ENCODE assay signal across 20 mouse cellular contexts in the genomic region with DNA sequence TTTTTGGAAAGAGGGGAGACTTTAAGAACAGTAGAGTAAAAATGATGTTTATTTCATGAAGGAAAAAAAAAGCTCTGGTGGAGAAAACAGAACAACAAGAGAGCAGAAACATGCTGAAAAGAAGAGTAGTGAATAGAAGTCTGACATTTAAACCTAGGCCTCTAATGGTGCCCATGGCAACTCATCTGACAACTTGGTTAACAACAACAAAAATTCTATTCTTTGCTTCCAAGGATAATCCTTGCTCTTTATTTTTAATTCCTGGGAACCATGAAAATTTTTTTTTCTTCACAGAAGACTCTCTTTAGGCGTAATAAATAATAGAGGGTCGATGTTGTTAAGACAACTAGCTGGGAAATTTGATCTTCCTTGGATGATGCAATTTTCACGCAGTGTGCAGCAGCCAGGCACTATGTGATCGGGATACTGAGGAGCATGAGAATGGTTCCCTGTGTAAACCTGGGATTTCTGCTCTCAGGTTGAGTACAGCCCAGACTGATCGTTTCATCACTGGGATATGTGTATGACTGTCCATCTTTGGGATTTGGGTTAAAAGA.
A peak's percentile ranks its signal among the peaks of the same experiment; 100 is the strongest.
DNase-seq lines count a peak whose midpoint lies in the region; ATAC-seq and TF ChIP-seq lines count a peak whose summit lies in the region.
"Had no signal": no experiment of that assay in that cellular context is flagged by ENCODE, and none has a peak within 500 bp of the region (broad histone marks: within the 10 kb centered on the region; RNA-seq: fewer than 3 reads in every experiment).

No protein-coding gene starts in this region.

- no peak overlapping the region for H3K27ac ChIP-seq in forebrain, embryonic 13.5 days
- H3K27ac ChIP-seq in hindbrain, embryonic 15.5 days (replicated peaks) = peak overlapping the region; percentile 46; the same call in 1 of the 2 replicates
- H3K27ac ChIP-seq in midbrain, embryonic 16.5 days (ENCODE audit: low read length) = no peak overlapping the region
- H3K27ac ChIP-seq: embryonic facial prominence, embryonic 15.5 days; limb, embryonic 12.5 days; liver, embryonic 15.5 days; macrophage had no signal

- H3K27me3 ChIP-seq in forebrain, embryonic 13.5 days = no peaks in the 10 kb centered on the region
- no peaks in the 10 kb centered on the region for H3K27me3 ChIP-seq in hindbrain, embryonic 15.5 days
- no peaks in the 10 kb centered on the region for H3K27me3 ChIP-seq in midbrain, embryonic 16.5 days (ENCODE audit: control insufficient read depth, insufficient read depth, low read depth, low read length)
- H3K27me3 ChIP-seq: embryonic facial prominence, embryonic 15.5 days; limb, embryonic 12.5 days; liver, embryonic 15.5 days had no signal

- H3K9ac ChIP-seq in forebrain, embryonic 13.5 days = no peak overlapping the region
- H3K9ac ChIP-seq in hindbrain, embryonic 15.5 days = no peak overlapping the region
- H3K9ac ChIP-seq in midbrain, embryonic 16.5 days (ENCODE audit: low read depth, low read length) = no peak overlapping the region
- H3K9ac ChIP-seq: embryonic facial prominence, embryonic 15.5 days; limb, embryonic 12.5 days; liver, embryonic 15.5 days had no signal

- TF ChIP-seq CTCF in brain, embryonic 14.5 days (IDR thresholded peaks at IDR 0.05; ENCODE audit: borderline replicate concordance, extremely low read depth, insufficient read depth, insufficient read length) = no peak

- H3K36me3 ChIP-seq in forebrain, embryonic 13.5 days (ENCODE audit: poor library complexity, severe bottlenecking) = no peaks in the 10 kb centered on the region
- H3K36me3 ChIP-seq in hindbrain, embryonic 15.5 days = no peaks in the 10 kb centered on the region
- H3K36me3 ChIP-seq in midbrain, embryonic 16.5 days (ENCODE audit: control insufficient read depth, insufficient read depth, low read length) = no peaks in the 10 kb centered on the region
- H3K36me3 ChIP-seq: embryonic facial prominence, embryonic 15.5 days; G1E; limb, embryonic 12.5 days; liver, embryonic 15.5 days had no signal

- no peak for TF ChIP-seq POLR2A in brain, embryonic 14.5 days (IDR thresholded peaks at IDR 0.05; ENCODE audit: borderline replicate concordance, extremely low read depth, insufficient read depth, insufficient read length, poor library complexity, severe bottlenecking)

- intact Hi-C loops in left cerebral cortex, postnatal 25 days (cut with DNase I) = no loop called here

- H3K9me3 ChIP-seq in forebrain, embryonic 13.5 days (replicated peaks) = no peaks in the 10 kb centered on the region
- H3K9me3 ChIP-seq in hindbrain, embryonic 15.5 days = no peaks in the 10 kb centered on the region
- no peaks in the 10 kb centered on the region for H3K9me3 ChIP-seq in midbrain, embryonic 16.5 days (replicated peaks; ENCODE audit: control insufficient read depth, low read length, poor library complexity, severe bottlenecking)
- H3K9me3 ChIP-seq: embryonic facial prominence, embryonic 15.5 days; limb, embryonic 12.5 days; liver, embryonic 15.5 days had no signal

- ATAC-seq in forebrain, embryonic 13.5 days = peak; percentile 70; the same call in 1 of the 2 replicates
- ATAC-seq in hindbrain, embryonic 15.5 days (ENCODE audit: low FRiP score, low read depth) = peak; percentile 84
- peak; percentile 89 for ATAC-seq in midbrain, embryonic 16.5 days
- ATAC-seq in megakaryocyte progenitor cell, adult 5-6 weeks (replicated peaks; ENCODE audit: poor library complexity) = no peak

- no peak overlapping the region for H3K4me3 ChIP-seq in forebrain, embryonic 13.5 days
- H3K4me3 ChIP-seq in hindbrain, embryonic 15.5 days = no peak overlapping the region
- H3K4me3 ChIP-seq in midbrain, embryonic 16.5 days (ENCODE audit: low read depth, low read length) = no peak overlapping the region
- H3K4me3 ChIP-seq: embryonic facial prominence, embryonic 15.5 days; limb, embryonic 12.5 days; liver, embryonic 15.5 days had no signal

- DNase-seq in brain, embryonic 14.5 days (ENCODE audit: low read depth) = peak; percentile 70
- DNase-seq in urinary bladder, postnatal 25 days (ENCODE audit: low spot score) = no peak
- no peak for DNase-seq in left cerebral cortex, postnatal 25 days (ENCODE audit: low spot score in 2 of 2)
- no peak for DNase-seq in layer of hippocampus, postnatal 10 days (ENCODE audit: low spot score in 2 of 2)
- DNase-seq: adrenal gland, postnatal 14 days; cerebellum, adult 9-11 months; heart, adult 18-20 months; heart, postnatal 14 days; kidney, adult 11 months; kidney, postnatal 14 days; retina, postnatal 1 day had no signal

- H3K4me1 ChIP-seq in forebrain, embryonic 13.5 days = peaks cover 13% of the 10 kb centered on the region
- H3K4me1 ChIP-seq in hindbrain, embryonic 15.5 days (replicated peaks) = no peaks in the 10 kb centered on the region
- H3K4me1 ChIP-seq in midbrain, embryonic 16.5 days (ENCODE audit: control insufficient read depth, insufficient read depth, low read length) = peaks cover 4% of the 10 kb centered on the region; the same call in 1 of the 2 replicates
- H3K4me1 ChIP-seq: embryonic facial prominence, embryonic 15.5 days; limb, embryonic 12.5 days; liver, embryonic 15.5 days had no signal

- WGBS in forebrain, embryonic 13.5 days = 34% methylated on average over 5 of the region's 5 CpGs
- 29% methylated on average over 5 of the region's 5 CpGs for WGBS in hindbrain, embryonic 15.5 days
- WGBS in midbrain, embryonic 16.5 days = 18% methylated on average over 5 of the region's 5 CpGs

- no peak overlapping the region for H3K4me2 ChIP-seq in forebrain, embryonic 13.5 days
- no peak overlapping the region for H3K4me2 ChIP-seq in hindbrain, embryonic 15.5 days
- no peak overlapping the region for H3K4me2 ChIP-seq in midbrain, embryonic 16.5 days (ENCODE audit: low read length)
- H3K4me2 ChIP-seq: embryonic facial prominence, embryonic 15.5 days; limb, embryonic 12.5 days; liver, embryonic 15.5 days had no signal
